In genomic region chr12:68676096-68676775, GRCm38 (mm10) we compare ENCODE assay signal across 12 mouse cellular contexts.
DNase-seq lines count a peak whose midpoint lies in the region; ATAC-seq and TF ChIP-seq lines count a peak whose summit lies in the region.
"Had no signal": no experiment of that assay in that cellular context is flagged by ENCODE, and none has a peak within 500 bp of the region (broad histone marks: within the 10 kb centered on the region; RNA-seq: fewer than 3 reads in every experiment).

No protein-coding gene starts in this region.

- no peak for TF ChIP-seq POLR2A in limb, embryonic 14.5 days (IDR thresholded peaks at IDR 0.05; ENCODE audit: borderline replicate concordance, extremely low read depth, insufficient read depth, insufficient read length)

- no peak overlapping the region for H3K4me3 ChIP-seq in ES-E14 (ENCODE audit: insufficient read depth in 1 of 2, low read depth in 1 of 2, low read length in 2 of 2, poor library complexity in 1 of 2, severe bottlenecking in 1 of 2)
- H3K4me3 ChIP-seq in limb, embryonic 14.5 days (replicated peaks; ENCODE audit: low read length) = no peak overlapping the region
- no peak overlapping the region for H3K4me3 ChIP-seq in midbrain, embryonic 11.5 days (ENCODE audit: low read depth, low read length)
- H3K4me3 ChIP-seq: heart, embryonic 12.5 days; hindbrain, embryonic 12.5 days had no signal

- WGBS in limb, embryonic 14.5 days = 41% methylated on average over 16 of the region's 16 CpGs
- WGBS in midbrain, embryonic 11.5 days = 94% methylated on average over 16 of the region's 16 CpGs

- no peaks in the 10 kb centered on the region for H3K9me3 ChIP-seq in ES-E14 (ENCODE audit: control insufficient read depth, insufficient read depth, low read depth, low read length)
- H3K9me3 ChIP-seq in limb, embryonic 14.5 days (ENCODE audit: control insufficient read depth, low read length) = no peaks in the 10 kb centered on the region
- no peaks in the 10 kb centered on the region for H3K9me3 ChIP-seq in midbrain, embryonic 11.5 days (ENCODE audit: control insufficient read depth, low read length)
- H3K9me3 ChIP-seq: heart, embryonic 12.5 days; hindbrain, embryonic 12.5 days had no signal

- H3K9ac ChIP-seq in ES-E14 (ENCODE audit: insufficient read depth, low read depth, low read length, poor library complexity, severe bottlenecking) = no peak overlapping the region
- H3K9ac ChIP-seq in limb, embryonic 14.5 days (ENCODE audit: low read depth, low read length, severe bottlenecking) = no peak overlapping the region
- no peak overlapping the region for H3K9ac ChIP-seq in midbrain, embryonic 11.5 days (ENCODE audit: low read length)
- H3K9ac ChIP-seq: heart, embryonic 12.5 days; hindbrain, embryonic 12.5 days had no signal

- no peaks in the 10 kb centered on the region for H3K36me3 ChIP-seq in ES-E14 (ENCODE audit: control insufficient read depth, insufficient read depth, low read length, poor library complexity, severe bottlenecking)
- no peaks in the 10 kb centered on the region for H3K36me3 ChIP-seq in limb, embryonic 14.5 days (ENCODE audit: control insufficient read depth, insufficient read depth, low read length)
- H3K36me3 ChIP-seq in midbrain, embryonic 11.5 days (ENCODE audit: control insufficient read depth, insufficient read depth, low read length) = no peaks in the 10 kb centered on the region
- H3K36me3 ChIP-seq: heart, embryonic 12.5 days; hindbrain, embryonic 12.5 days had no signal

- no peaks in the 10 kb centered on the region for H3K27me3 ChIP-seq in limb, embryonic 14.5 days (ENCODE audit: control insufficient read depth, insufficient read depth, low read length)
- H3K27me3 ChIP-seq in midbrain, embryonic 11.5 days (ENCODE audit: control insufficient read depth, insufficient read depth, low read length) = no peaks in the 10 kb centered on the region
- H3K27me3 ChIP-seq: heart, embryonic 12.5 days; hindbrain, embryonic 12.5 days had no signal

- no peak overlapping the region for H3K27ac ChIP-seq in ES-E14 (ENCODE audit: insufficient read depth, low read depth, low read length, poor library complexity, severe bottlenecking)
- no peak overlapping the region for H3K27ac ChIP-seq in limb, embryonic 14.5 days (replicated peaks; ENCODE audit: low read depth, low read length)
- H3K27ac ChIP-seq in midbrain, embryonic 11.5 days (ENCODE audit: low read depth, low read length) = no peak overlapping the region
- H3K27ac ChIP-seq: hindbrain, embryonic 12.5 days had no signal

- DNase-seq in adrenal gland, postnatal 10 days = peak; percentile 38
- DNase-seq in adrenal gland, adult 8-10 months = no peak
- peak; percentile 7 for DNase-seq in ES-E14 (ENCODE audit: low read depth, low spot score)
- peak; percentile 64 for DNase-seq in hindlimb bud, embryonic 11.5 days (ENCODE audit: extremely low spot score, low read depth, low spot score)
- DNase-seq in limb, embryonic 14.5 days (ENCODE audit: low spot score) = peak; percentile 65
- DNase-seq in midbrain, embryonic 11.5 days (ENCODE audit: low spot score, missing footprints) = no peak
- DNase-seq in right cerebral cortex, postnatal 25 days = no peak
- no peak for DNase-seq in ovary, adult 18-20 months (ENCODE audit: low spot score)
- DNase-seq: lung, postnatal 14 days; retina, postnatal 1 day had no signal

- H3K4me1 ChIP-seq in ES-E14 (ENCODE audit: control insufficient read depth in 2 of 2, insufficient read depth in 2 of 2, low read length in 2 of 2, poor library complexity in 1 of 2) = no peaks in the 10 kb centered on the region
- H3K4me1 ChIP-seq in limb, embryonic 14.5 days (ENCODE audit: control insufficient read depth, insufficient read depth, low read length) = 0 out of 2 replicates have a peak, but pooled peaks cover 3% of the 10 kb centered on the region
- no peaks in the 10 kb centered on the region for H3K4me1 ChIP-seq in midbrain, embryonic 11.5 days (ENCODE audit: control insufficient read depth, insufficient read depth, low read length)
- H3K4me1 ChIP-seq: hindbrain, embryonic 12.5 days had no signal

- H3K4me2 ChIP-seq in limb, embryonic 14.5 days (replicated peaks; ENCODE audit: low read depth, low read length, severe bottlenecking) = peak overlapping the region; percentile 15; the same call in 1 of the 2 replicates
- H3K4me2 ChIP-seq in midbrain, embryonic 11.5 days = no peak overlapping the region
- H3K4me2 ChIP-seq: heart, embryonic 12.5 days; hindbrain, embryonic 12.5 days had no signal

- 0 out of 2 replicates have a peak, but pooled peaks have one; percentile 50 for ATAC-seq in limb, embryonic 14.5 days (ENCODE audit: low FRiP score, low read depth)
- ATAC-seq in midbrain, embryonic 11.5 days (ENCODE audit: low FRiP score) = no peak

- in situ Hi-C loops in ES-E14 (cut with MboI; ENCODE audit: low sequenced_read_pairs in 2 of 2, unreplicated experiment in 2 of 2) = no loop called here

TF ChIP-seq in ES-E14, 5 proteins besides CTCF, POLR2A, EP300 and RAD21:
- no peak for TF ChIP-seq ZC3H11A (IDR thresholded peaks at IDR 0.05; ENCODE audit: borderline replicate concordance, low read depth, low read length)
- TF ChIP-seq HCFC1 (IDR thresholded peaks at IDR 0.05; ENCODE audit: borderline replicate concordance, insufficient read depth, low read length) = no peak
- TF ChIP-seq MAFK (IDR thresholded peaks at IDR 0.05; ENCODE audit: insufficient read depth, low read depth, low read length) = no peak
- TF ChIP-seq ZNF384 (IDR thresholded peaks at IDR 0.05; ENCODE audit: low read depth, low read length) = no peak

Comparison
In these comparisons a context has a peak if more than half of its experiments do, and no peak if none do; other contexts are left out.
1. DNase-seq: peak in adrenal gland, postnatal 10 days (single experiment), ES-E14 (single experiment), hindlimb bud, embryonic 11.5 days (single experiment) and limb, embryonic 14.5 days (single experiment); none in adrenal gland, adult 8-10 months (single experiment), midbrain, embryonic 11.5 days (single experiment), right cerebral cortex, postnatal 25 days (single experiment) and ovary, adult 18-20 months (single experiment).